Mouse (Mus musculus) neural tube, embryonic 12.5 days (tissue): ENCODE data around the gene Snx9. TPM values are rescaled to one million over a fixed set of nuclear protein-coding genes. Genes with fewer than 3 reads are reported as not detected.

Experiments
- ATAC-seq: fragments of 200-750 bp; cut with Nextera tagmentation; 2 replicates; pipeline ENCODE4 v1.8.0; 2017; ENCODE audit warnings: low read depth, mild to moderate bottlenecking, moderate TSS enrichment, moderate library complexity; ENCODE audit not compliant: low FRiP score
- H3K27ac ChIP-seq: fragments of 300-500 bp; sonication (generic); 2 replicates; pipeline ENCODE4 v1.5.1; 2016
- H3K27me3 ChIP-seq: fragments of 300-500 bp; sonication (generic); replicated peaks from 2 replicates; pipeline ENCODE4 v1.6.1; 2016; ENCODE audit warnings: mild to moderate bottlenecking
- H3K36me3 ChIP-seq: fragments of 300-500 bp; sonication (generic); 2 replicates; pipeline ENCODE4 v1.6.1; 2016; ENCODE audit warnings: mild to moderate bottlenecking
- H3K4me1 ChIP-seq: fragments of 300-500 bp; sonication (generic); 2 replicates; pipeline ENCODE4 v1.6.1; 2016
- H3K4me2 ChIP-seq: fragments of 300-500 bp; sonication (generic); replicated peaks from 2 replicates; pipeline ENCODE4 v1.6.1; 2016; ENCODE audit warnings: mild to moderate bottlenecking
- H3K4me3 ChIP-seq: fragments of 300-500 bp; sonication (generic); 2 replicates; pipeline ENCODE4 v1.5.1; 2016
- H3K9ac ChIP-seq: fragments of 300-500 bp; sonication (generic); 2 replicates; pipeline ENCODE4 v1.6.1; 2016; ENCODE audit warnings: mild to moderate bottlenecking
- H3K9me3 ChIP-seq: fragments of 300-500 bp; sonication (generic); 2 replicates; pipeline ENCODE4 v1.6.1; 2016; ENCODE audit warnings: mild to moderate bottlenecking
- WGBS: fragments of 180-500 bp; shearing (Covaris S2); methylation state at CpG from one replicate; pipeline ENCODE4 v1.1.7; 2016; 5-methylcytosine and 5-hydroxymethylcytosine counted together
- polyA plus RNA-seq: library from polyadenylated mRNA; unstranded; fragments of >200 nt; fragmentation: Nextera tagmentation; extraction: Ambion mirVana; gene quantifications from 2 replicates; pipeline ENCODE4 v1.2.1, GENCODE M21; 2016

The Snx9 gene
- polyA plus RNA-seq, 1 experiment from 2014 or later: 16.9 TPM

DNA sequence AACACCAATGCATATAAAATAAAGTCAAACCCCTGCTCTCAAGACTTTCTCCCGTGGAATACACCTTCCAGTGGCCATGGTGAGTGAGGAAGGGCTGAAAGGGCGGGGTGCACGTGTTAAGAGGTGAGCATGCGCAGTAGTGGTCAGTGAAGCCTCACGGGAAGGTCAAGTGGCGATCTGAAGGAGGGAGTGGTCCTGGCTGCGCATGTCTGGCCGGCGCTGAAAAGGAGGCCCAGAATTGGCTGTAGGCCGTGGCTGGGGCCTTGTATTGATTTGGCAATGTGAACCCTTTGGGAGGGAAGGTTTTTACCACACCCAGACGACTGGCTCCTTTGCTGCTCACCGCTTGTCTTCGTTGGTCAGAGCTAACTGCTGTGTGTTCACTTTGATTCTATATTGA, 12.8 kb downstream of the Snx9 start:
- Histone ChIP-seq H3K4me2 (no peak overlapping the region), H3K36me3 (no peaks in the 10 kb centered on the region), H3K9me3 (no peaks in the 10 kb centered on the region), H3K4me3 (no peak overlapping the region), H3K9ac (no peak overlapping the region), H3K27ac (no peak overlapping the region), H3K27me3 (no peaks in the 10 kb centered on the region), H3K4me1 (peaks cover 12% of the 10 kb centered on the region)
- 95% methylated on average over 13 of the region's 13 CpGs for WGBS
- no peak for ATAC-seq

- no peak overlapping the region for H3K4me3 ChIP-seq
- H3K27ac ChIP-seq: no peak overlapping the region
- no peaks in the 10 kb centered on the region for H3K4me1 ChIP-seq
- no peaks in the 10 kb centered on the region for H3K36me3 ChIP-seq
- H3K4me2 ChIP-seq: no peak overlapping the region
- no peak overlapping the region for H3K9ac ChIP-seq
- no peak for ATAC-seq
- H3K27me3 ChIP-seq: no peaks in the 10 kb centered on the region
- H3K9me3 ChIP-seq: no peaks in the 10 kb centered on the region
These were observed 14.4 kb downstream of the Snx9 start for GRCm38 (mm10) chr17:5855560-5855959.

- Histone ChIP-seq H3K27ac (no peak overlapping the region), H3K9ac (no peak overlapping the region), H3K4me3 (no peak overlapping the region), H3K27me3 (no peaks in the 10 kb centered on the region), H3K9me3 (no peaks in the 10 kb centered on the region), H3K4me2 (no peak overlapping the region), H3K36me3 (no peaks in the 10 kb centered on the region), H3K4me1 (no peaks in the 10 kb centered on the region)
- WGBS: 90% methylated on average over 7 of the region's 7 CpGs
- ATAC-seq: no peak
These were observed 15.3 kb downstream of the Snx9 start for GRCm38 (mm10) chr17:5856426-5856825.

- 94% methylated on average over 11 of the region's 11 CpGs for WGBS
- Histone ChIP-seq H3K9ac (no peak overlapping the region), H3K27me3 (no peaks in the 10 kb centered on the region), H3K27ac (no peak overlapping the region), H3K4me3 (no peak overlapping the region), H3K4me2 (no peak overlapping the region), H3K4me1 (peaks cover 3% of the 10 kb centered on the region), H3K36me3 (no peaks in the 10 kb centered on the region), H3K9me3 (no peaks in the 10 kb centered on the region)
- no peak for ATAC-seq
These were observed 16.1 kb downstream of the Snx9 start for GRCm38 (mm10) chr17:5857206-5857605.

DNA sequence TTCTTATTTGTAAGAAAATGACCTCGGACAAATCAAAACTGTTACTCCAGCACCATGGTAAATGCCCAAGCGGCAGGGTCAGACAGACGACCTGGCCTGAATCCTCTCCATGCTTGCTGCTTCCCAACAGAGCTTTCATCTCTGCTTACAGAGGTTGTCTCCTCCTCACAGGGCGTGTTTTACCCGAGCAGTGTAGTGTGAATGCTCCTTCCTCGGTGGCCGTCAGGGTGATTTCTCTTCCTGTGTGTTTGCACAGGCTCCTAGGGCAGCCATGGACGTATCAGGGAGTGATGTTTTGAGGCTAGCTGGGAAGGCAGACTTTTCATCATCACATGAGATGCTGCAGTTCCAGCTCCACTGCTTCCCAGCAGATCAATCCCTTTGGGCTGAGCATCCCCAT, 17.1 kb downstream of the Snx9 start:
- H3K4me2 ChIP-seq: no peak overlapping the region
- 52% methylated on average over 8 of the region's 8 CpGs for WGBS
- H3K27ac ChIP-seq: no peak overlapping the region
- no peak overlapping the region for H3K4me3 ChIP-seq
- no peak overlapping the region for H3K9ac ChIP-seq
- H3K9me3 ChIP-seq: no peaks in the 10 kb centered on the region
- H3K27me3 ChIP-seq: no peaks in the 10 kb centered on the region
- no peaks in the 10 kb centered on the region for H3K36me3 ChIP-seq
- no peak for ATAC-seq
- peaks cover 12% of the 10 kb centered on the region for H3K4me1 ChIP-seq

DNA sequence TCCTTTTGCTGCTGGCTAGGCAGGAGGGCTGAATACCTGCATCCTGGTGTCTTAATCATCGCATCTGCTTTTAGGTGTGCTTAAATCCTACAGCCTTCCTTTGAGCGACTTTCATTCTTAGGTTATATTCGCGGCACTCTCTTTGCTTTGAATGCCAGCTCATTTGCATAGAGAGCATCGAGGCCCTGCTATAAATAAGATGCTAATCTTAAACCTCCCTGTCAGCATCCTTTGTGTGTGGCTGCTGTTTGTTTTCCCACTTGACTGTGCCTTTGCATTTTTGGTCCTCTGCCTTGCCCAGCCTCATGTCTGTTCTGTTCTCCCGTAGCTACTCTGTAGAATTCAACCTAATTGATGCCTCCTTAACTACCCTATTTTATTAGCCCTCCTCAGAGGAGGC, 21.2 kb downstream of the Snx9 start:
- no peaks in the 10 kb centered on the region for H3K9me3 ChIP-seq
- ATAC-seq: peak; percentile 68
- no peak overlapping the region for H3K27ac ChIP-seq
- H3K9ac ChIP-seq: no peak overlapping the region
- WGBS: 7% methylated on average over 6 of the region's 6 CpGs
- 0 out of 2 replicates have a peak overlapping the region, but pooled peaks have one; percentile 12 for H3K4me2 ChIP-seq
- H3K4me3 ChIP-seq: no peak overlapping the region
- peaks cover 13% of the 10 kb centered on the region for H3K4me1 ChIP-seq
- H3K27me3 ChIP-seq: no peaks in the 10 kb centered on the region
- H3K36me3 ChIP-seq: no peaks in the 10 kb centered on the region

GRCm38 (mm10) chr17:5862869-5863268, 21.7 kb downstream of the Snx9 start:
- Histone ChIP-seq H3K27ac (no peak overlapping the region), H3K36me3 (no peaks in the 10 kb centered on the region), H3K9ac (no peak overlapping the region), H3K27me3 (no peaks in the 10 kb centered on the region), H3K4me1 (peaks cover 13% of the 10 kb centered on the region), H3K9me3 (no peaks in the 10 kb centered on the region), H3K4me3 (no peak overlapping the region), H3K4me2 (0 out of 2 replicates have a peak overlapping the region, but pooled peaks have one; percentile 12)
- WGBS: 15% methylated on average over 4 of the region's 4 CpGs
- ATAC-seq: no peak

DNA sequence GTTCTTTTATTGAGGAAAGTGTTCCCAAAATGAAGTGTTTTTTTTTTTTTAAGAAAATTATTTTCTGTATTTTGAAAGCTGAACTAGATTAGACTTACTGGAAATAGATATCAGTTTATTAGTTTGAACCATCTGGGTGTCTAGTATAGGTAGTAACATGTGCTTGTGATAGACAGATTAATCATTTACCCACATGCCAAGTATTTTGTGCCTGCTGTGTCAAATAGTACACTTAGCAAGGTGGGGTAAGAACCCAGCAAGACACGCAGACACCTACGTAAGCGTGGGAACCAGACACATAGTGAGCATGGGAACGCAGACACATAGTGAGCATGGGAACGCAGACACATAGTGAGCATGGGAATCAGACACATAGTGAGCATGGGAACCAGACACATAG, 22.6 kb downstream of the Snx9 start:
- Histone ChIP-seq H3K9me3 (no peaks in the 10 kb centered on the region), H3K36me3 (no peaks in the 10 kb centered on the region), H3K4me3 (no peak overlapping the region), H3K4me2 (no peak overlapping the region), H3K27ac (no peak overlapping the region), H3K27me3 (no peaks in the 10 kb centered on the region), H3K9ac (no peak overlapping the region), H3K4me1 (peaks cover 13% of the 10 kb centered on the region)
- no peak for ATAC-seq
- WGBS: 96% methylated on average over 5 of the region's 5 CpGs

DNA sequence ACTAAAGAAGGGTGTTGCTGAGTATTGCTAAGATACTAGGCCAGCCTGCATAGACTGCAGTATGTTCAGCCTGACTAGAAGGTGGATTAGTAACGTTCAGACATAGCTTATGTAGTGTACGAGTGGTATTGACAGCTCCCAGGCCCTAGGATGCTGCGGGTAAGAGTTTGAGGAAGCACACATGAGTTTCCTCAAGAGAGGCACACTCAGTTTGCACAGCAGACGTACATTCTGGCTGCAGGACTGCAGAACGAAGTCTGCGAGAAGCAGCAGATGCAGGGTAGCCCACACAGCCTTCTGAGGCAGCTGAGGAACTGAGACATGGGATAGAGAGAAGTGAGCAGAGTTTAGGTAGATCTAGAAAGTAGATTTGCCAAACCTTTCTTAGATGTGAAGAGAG, 26.3 kb downstream of the Snx9 start:
- no peak overlapping the region for H3K4me3 ChIP-seq
- ATAC-seq: no peak
- no peak overlapping the region for H3K27ac ChIP-seq
- no peaks in the 10 kb centered on the region for H3K9me3 ChIP-seq
- H3K4me2 ChIP-seq: no peak overlapping the region
- H3K27me3 ChIP-seq: no peaks in the 10 kb centered on the region
- no peaks in the 10 kb centered on the region for H3K36me3 ChIP-seq
- 87% methylated on average over 6 of the region's 6 CpGs for WGBS
- H3K9ac ChIP-seq: no peak overlapping the region
- peaks cover 9% of the 10 kb centered on the region for H3K4me1 ChIP-seq

DNA sequence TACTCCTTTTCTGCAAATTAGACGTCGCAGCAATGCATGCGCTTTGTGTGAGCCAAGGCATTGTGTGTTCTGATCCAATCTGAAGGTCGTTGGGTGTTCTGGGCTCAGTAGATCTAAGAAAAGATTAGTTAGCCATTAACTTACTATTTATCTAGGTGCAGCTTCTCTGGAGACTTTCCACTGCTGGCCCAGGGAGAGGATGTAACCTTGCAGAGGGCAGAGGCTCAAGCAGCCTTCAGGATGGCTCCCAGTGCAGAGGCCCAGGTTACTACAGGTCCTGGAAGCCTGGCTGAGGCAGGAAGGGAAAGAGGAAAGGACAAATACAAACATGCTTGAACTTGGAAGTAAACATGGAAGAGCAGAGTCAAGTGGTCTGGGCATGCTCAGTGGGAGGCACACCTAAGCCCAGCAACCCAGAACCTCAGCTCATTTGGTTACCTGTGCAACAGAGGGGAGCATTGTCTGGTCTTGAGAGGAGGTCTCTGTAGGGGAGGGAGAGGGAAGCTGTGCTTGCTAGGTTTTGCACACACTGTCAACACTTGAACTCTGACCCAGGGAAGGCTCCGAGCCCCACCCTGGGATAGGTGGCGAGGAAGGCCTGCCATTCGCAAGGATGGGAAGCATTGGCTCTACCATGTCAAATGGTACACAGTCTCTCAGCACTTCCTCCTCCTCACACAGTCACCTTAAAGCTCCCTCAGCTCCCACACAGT, 27.3 kb downstream of the Snx9 start:
- Histone ChIP-seq H3K9me3 (no peaks in the 10 kb centered on the region), H3K4me3 (no peak overlapping the region), H3K9ac (no peak overlapping the region), H3K36me3 (no peaks in the 10 kb centered on the region), H3K4me2 (no peak overlapping the region), H3K27me3 (no peaks in the 10 kb centered on the region), H3K27ac (no peak overlapping the region), H3K4me1 (peaks cover 3% of the 10 kb centered on the region; the same call in 1 of the 2 replicates)
- no peak for ATAC-seq
- WGBS: 83% methylated on average over 7 of the region's 7 CpGs

DNA sequence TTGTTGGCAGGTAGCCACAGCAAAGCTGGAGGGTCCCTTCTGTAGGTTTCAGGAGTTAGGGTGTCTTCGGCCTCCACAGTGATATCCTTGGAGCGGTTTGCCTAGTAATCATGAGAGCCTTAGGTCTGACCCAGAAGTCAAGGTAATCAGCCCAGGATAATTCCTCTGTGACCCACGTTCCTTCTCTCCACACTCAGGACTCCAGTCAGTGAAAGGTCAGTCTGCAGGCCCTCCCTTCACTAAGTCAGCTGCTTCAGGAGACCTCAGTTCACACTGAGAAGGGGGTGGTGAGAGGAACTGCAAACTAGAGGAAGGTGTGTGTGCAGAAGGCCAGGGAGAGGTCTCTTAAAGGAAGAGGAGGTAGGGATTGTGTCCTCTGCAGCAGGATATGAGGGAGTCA, 28.3 kb downstream of the Snx9 start:
- Histone ChIP-seq H3K27ac (no peak overlapping the region), H3K36me3 (no peaks in the 10 kb centered on the region), H3K27me3 (no peaks in the 10 kb centered on the region), H3K9me3 (no peaks in the 10 kb centered on the region), H3K4me2 (no peak overlapping the region), H3K4me1 (peaks cover 3% of the 10 kb centered on the region; the same call in 1 of the 2 replicates), H3K4me3 (no peak overlapping the region), H3K9ac (no peak overlapping the region)
- 88% methylated on average over 3 of the region's 3 CpGs for WGBS
- no peak for ATAC-seq

DNA sequence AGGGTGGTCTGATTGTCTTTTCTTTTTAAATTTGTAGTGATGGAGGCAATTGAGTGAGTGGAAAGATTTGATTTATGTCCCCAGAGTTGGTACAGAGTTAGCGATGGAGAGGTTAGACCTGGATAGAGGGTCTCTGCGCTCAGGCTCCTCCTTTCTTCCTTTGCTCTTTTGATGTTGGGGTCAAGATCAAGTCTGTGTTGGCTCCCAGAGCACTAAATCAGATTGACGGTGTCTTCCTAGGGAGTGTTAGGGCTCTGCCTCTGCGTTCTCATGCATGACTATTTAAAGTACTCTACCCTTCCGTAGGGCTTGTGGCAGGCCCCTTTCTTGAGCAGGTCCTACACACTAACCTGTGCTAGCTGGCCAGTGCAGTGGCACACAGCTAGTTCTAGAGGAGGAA, 28.9 kb downstream of the Snx9 start:
- no peak overlapping the region for H3K4me3 ChIP-seq
- no peak overlapping the region for H3K4me2 ChIP-seq
- no peaks in the 10 kb centered on the region for H3K9me3 ChIP-seq
- no peak overlapping the region for H3K27ac ChIP-seq
- peaks cover 3% of the 10 kb centered on the region; the same call in 1 of the 2 replicates for H3K4me1 ChIP-seq
- H3K36me3 ChIP-seq: no peaks in the 10 kb centered on the region
- no peaks in the 10 kb centered on the region for H3K27me3 ChIP-seq
- ATAC-seq: no peak
- H3K9ac ChIP-seq: no peak overlapping the region
- 60% methylated on average over 5 of the region's 5 CpGs for WGBS

DNA sequence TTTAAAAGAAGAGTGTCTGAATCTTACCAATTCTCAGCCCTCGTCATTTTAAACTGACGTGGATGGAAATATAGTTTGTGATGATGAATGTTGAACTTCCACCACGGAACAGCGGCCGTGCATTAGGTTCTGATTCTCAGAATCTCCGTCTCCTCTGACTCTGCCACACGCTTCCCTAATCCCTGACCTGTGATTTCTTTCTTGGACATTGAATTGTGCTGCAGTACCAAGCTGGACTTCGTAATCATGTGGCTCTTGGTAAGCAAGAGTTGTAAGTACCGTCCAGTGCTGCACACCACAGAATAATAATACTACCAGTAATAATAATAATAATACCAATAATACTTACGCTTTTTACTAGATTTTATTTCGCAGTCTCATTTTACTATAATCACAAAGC, 29.6 kb downstream of the Snx9 start:
- H3K9ac ChIP-seq: no peak overlapping the region
- no peaks in the 10 kb centered on the region for H3K9me3 ChIP-seq
- H3K27ac ChIP-seq: no peak overlapping the region
- no peaks in the 10 kb centered on the region for H3K27me3 ChIP-seq
- no peak overlapping the region for H3K4me2 ChIP-seq
- no peaks in the 10 kb centered on the region for H3K36me3 ChIP-seq
- no peak for ATAC-seq
- peaks cover 3% of the 10 kb centered on the region; the same call in 1 of the 2 replicates for H3K4me1 ChIP-seq
- no peak overlapping the region for H3K4me3 ChIP-seq
- WGBS: 95% methylated on average over 11 of the region's 11 CpGs
